Mouse (Mus musculus) central nervous system, embryonic 18 days (tissue): ENCODE data around the gene Gm6676. TPM values are rescaled to one million over a fixed set of nuclear protein-coding genes. Genes with fewer than 3 reads are reported as not detected.

Experiments
- polyA plus RNA-seq: library from polyadenylated mRNA; depleted of rRNA; stranded (reverse); fragments of >200 nt; gene quantifications from 2 replicates; pipeline ENCODE4 v1.2.3, GENCODE M21; 2012; rRNA removed

Gene Gm6676
- polyA plus RNA-seq, result 0.04 TPM in 2 replicates

DNA sequence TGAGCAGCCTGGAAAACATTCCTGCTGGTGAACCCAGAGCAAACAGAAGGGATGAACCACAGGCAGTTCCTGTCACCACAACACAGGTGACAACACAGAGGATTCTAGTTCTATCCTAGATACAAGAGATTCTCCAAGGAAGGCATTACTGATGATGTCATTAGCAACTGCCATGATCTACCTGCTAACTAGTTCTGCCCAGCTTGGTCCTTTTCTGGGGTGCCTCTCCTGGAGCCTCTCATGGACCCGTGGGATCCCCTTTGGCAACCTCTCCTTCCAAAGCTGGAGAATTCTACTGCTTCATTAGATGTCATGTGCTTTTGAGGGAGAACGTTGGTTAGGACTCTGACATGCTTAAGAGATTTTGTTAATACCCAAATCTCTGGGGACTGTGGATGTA is at the start of gene Gm6676:
TSS of gene Gm6676 (minus strand) at position 101 of the 400 bp plus-strand sequence.

DNA sequence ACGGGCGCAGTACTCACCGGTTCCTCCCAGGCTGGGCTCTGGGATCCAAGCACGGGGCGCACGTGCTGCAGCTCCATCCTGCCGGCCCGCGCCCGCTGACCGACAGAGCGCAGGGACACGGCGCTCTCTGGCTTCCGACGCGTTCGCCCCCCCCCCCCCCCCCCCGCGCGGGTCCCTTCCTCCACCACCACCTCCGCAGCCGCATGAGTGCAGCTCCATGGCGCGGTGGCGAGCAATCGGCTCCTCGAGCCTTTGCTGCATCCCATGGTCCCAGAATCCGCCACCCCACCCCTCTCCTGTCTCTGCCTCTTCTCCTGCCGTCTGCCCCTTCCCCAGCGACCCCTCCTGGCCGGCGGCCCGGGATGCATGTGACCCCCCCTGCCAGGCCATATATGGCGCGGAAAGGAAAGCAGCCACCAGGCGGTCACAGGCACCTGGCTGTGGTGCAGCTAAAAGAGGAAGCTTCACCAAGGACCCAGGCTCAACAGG is 49.3 kb upstream of the Gm6676 start, which contains the start of gene Gm3512:
TSS of gene Gm3512 (minus strand) at position 51 of the 489 bp plus-strand sequence.

DNA sequence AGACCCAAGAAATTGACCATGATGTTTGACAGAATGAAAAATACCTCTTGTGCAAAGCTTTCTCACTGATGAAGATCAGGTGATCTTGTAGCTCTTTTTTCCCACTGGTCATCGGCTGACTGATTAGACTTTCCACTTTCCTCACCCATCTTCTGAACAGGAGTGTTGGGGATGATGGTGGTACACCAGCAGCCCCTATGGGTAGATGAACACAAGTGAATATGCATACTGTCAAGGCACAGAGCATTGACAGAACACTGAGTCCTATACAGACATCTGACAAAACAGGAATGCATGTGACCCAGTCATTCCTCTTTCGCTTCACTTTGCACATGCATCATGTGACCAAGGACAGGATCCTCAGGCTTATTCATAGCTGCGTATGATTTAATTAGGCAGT is 24.7 kb downstream of the Gm6676 start, which contains the start of gene Gm3696:
TSS of gene Gm3696 (minus strand) at position 101 of the 400 bp plus-strand sequence.

Other genes with a start within 250 kb of the Gm6676 start
- gene Gm3667, start 235.4 kb downstream of the Gm6676 start, polyA plus RNA-seq, result 15.5 and 16.8 TPM in 2 replicates
- not detected in 2 replicates for gene Gm6356, start 151.6 kb downstream of the Gm6676 start, polyA plus RNA-seq
- gene Gm10406, start 98.0 kb downstream of the Gm6676 start, polyA plus RNA-seq, result 10.9 and 11.4 TPM in 2 replicates
- gene Gm3685, start 80.4 kb downstream of the Gm6676 start, polyA plus RNA-seq, result 0.09 and 0.13 TPM in 2 replicates
- 10.8 and 11.0 TPM in 2 replicates for gene Gm3696, start 24.8 kb downstream of the Gm6676 start, polyA plus RNA-seq
- gene Gm3512, start 49.1 kb upstream of the Gm6676 start, polyA plus RNA-seq, result 9.6 and 10.6 TPM in 2 replicates
- 0.04 TPM in 2 replicates for gene Gm16434, start 69.1 kb upstream of the Gm6676 start, polyA plus RNA-seq
- not detected in 2 replicates for gene Gm3727, start 139.3 kb upstream of the Gm6676 start, polyA plus RNA-seq
- 9.2 and 9.9 TPM in 2 replicates for gene Gm3739, start 189.6 kb upstream of the Gm6676 start, polyA plus RNA-seq
- gene Gm5797, start 207.0 kb upstream of the Gm6676 start, polyA plus RNA-seq, result not detected in 2 replicates
- not detected in 2 replicates for gene Gm8374, start 239.7 kb upstream of the Gm6676 start, polyA plus RNA-seq